In the genomic region with DNA sequence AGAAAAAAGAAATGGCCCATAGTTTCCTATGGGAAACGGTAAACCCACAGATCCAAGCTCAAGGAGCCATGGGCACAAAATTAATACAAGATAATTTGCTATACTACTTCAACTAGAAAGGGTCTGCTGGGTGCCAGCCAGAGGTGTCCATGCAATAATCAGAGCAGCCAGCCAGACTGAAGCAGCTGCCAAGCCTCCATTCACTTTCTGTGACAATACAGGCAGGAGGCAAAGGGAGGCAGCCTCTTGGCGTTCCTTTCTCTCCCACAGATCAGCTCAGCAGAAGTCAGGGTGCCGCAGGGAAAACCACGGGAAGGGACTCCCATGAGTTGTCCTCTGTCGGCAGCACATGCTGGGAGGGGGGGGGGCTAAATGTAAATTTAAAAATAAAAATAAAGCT, we compare ENCODE assay signal across 10 mouse cellular contexts. TPM values are rescaled to one million over a fixed set of nuclear protein-coding genes. Genes with fewer than 3 reads are reported as not detected.
DNase-seq lines count a peak whose midpoint lies in the region; ATAC-seq and TF ChIP-seq lines count a peak whose summit lies in the region.
"Had no signal": no experiment of that assay in that cellular context is flagged by ENCODE, and none has a peak within 500 bp of the region (broad histone marks: within the 10 kb centered on the region; RNA-seq: fewer than 3 reads in every experiment).

No protein-coding gene starts in this region.

- peak; percentile 49 for DNase-seq in hindbrain, embryonic 14.5 days (ENCODE audit: low spot score)
- DNase-seq in ovary, postnatal 36 days (ENCODE audit: low spot score): peak; percentile 38
- no peak for DNase-seq in ovary, adult 18-20 months (ENCODE audit: low spot score)
- DNase-seq in heart, postnatal 4 days: peak; percentile 78
- DNase-seq in thymus, adult 2 months: no peak
- DNase-seq in embryonic facial prominence, embryonic 10.5 days (ENCODE audit: low spot score): no peak
- DNase-seq: right cerebral cortex, postnatal 25 days had no signal

- WGBS in hindbrain, embryonic 14.5 days: 32% methylated on average over 5 of the region's 5 CpGs
- 48% methylated on average over 5 of the region's 5 CpGs for WGBS in hindbrain, embryonic 12.5 days
- WGBS in thymus, adult 2 months: 42% methylated on average over 5 of the region's 5 CpGs
- 72% methylated on average over 5 of the region's 5 CpGs for WGBS in embryonic facial prominence, embryonic 10.5 days

- no peak for TF ChIP-seq CTCF in thymus, adult 2 months (IDR thresholded peaks at IDR 0.05; ENCODE audit: borderline replicate concordance, control insufficient read depth, extremely low read depth, insufficient read depth, low read length, poor library complexity)

- ATAC-seq in hindbrain, embryonic 14.5 days (ENCODE audit: low FRiP score): peak; percentile 24; the same call in 1 of the 2 replicates
- no peak for ATAC-seq in hindbrain, embryonic 12.5 days (ENCODE audit: low FRiP score)
- no peak for ATAC-seq in CD4-positive, CD25-positive, alpha-beta regulatory T cell, adult 4 months

- H3K36me3 ChIP-seq in hindbrain, embryonic 14.5 days (replicated peaks; ENCODE audit: control insufficient read depth, insufficient read depth): no peaks in the 10 kb centered on the region
- H3K36me3 ChIP-seq in hindbrain, embryonic 12.5 days: no peaks in the 10 kb centered on the region
- H3K36me3 ChIP-seq in thymus, adult 2 months (ENCODE audit: control insufficient read depth, insufficient read depth, low read length): no peaks in the 10 kb centered on the region
- no peaks in the 10 kb centered on the region for H3K36me3 ChIP-seq in embryonic facial prominence, embryonic 10.5 days (replicated peaks)
- H3K36me3 ChIP-seq: limb, embryonic 10.5 days had no signal

- no peak overlapping the region for H3K27ac ChIP-seq in hindbrain, embryonic 14.5 days
- no peak overlapping the region for H3K27ac ChIP-seq in hindbrain, embryonic 12.5 days
- H3K27ac ChIP-seq in thymus, adult 2 months (ENCODE audit: control insufficient read depth, insufficient read depth, low read length): peak overlapping the region; percentile 97
- H3K27ac ChIP-seq in embryonic facial prominence, embryonic 10.5 days (replicated peaks): no peak overlapping the region
- H3K27ac ChIP-seq: limb, embryonic 10.5 days had no signal

- no peak overlapping the region for H3K4me3 ChIP-seq in hindbrain, embryonic 14.5 days (replicated peaks; ENCODE audit: low read length)
- H3K4me3 ChIP-seq in hindbrain, embryonic 12.5 days: no peak overlapping the region
- H3K4me3 ChIP-seq in thymus, adult 2 months (ENCODE audit: control insufficient read depth, insufficient read depth, low read length): peak overlapping the region; percentile 30
- H3K4me3 ChIP-seq in embryonic facial prominence, embryonic 10.5 days: no peak overlapping the region
- H3K4me3 ChIP-seq: limb, embryonic 10.5 days had no signal

- H3K9me3 ChIP-seq in hindbrain, embryonic 14.5 days (ENCODE audit: control insufficient read depth, low read length): no peaks in the 10 kb centered on the region
- H3K9me3 ChIP-seq in hindbrain, embryonic 12.5 days (replicated peaks): no peaks in the 10 kb centered on the region
- H3K9me3 ChIP-seq in embryonic facial prominence, embryonic 10.5 days: no peaks in the 10 kb centered on the region
- H3K9me3 ChIP-seq: limb, embryonic 10.5 days had no signal

- no peak for TF ChIP-seq POLR2A in thymus, adult 2 months (IDR thresholded peaks at IDR 0.05; ENCODE audit: control insufficient read depth, extremely low read depth, insufficient read depth, low read length, poor library complexity)

- H3K9ac ChIP-seq in hindbrain, embryonic 14.5 days: no peak overlapping the region
- H3K9ac ChIP-seq in hindbrain, embryonic 12.5 days: no peak overlapping the region

- no peak overlapping the region for H3K4me2 ChIP-seq in hindbrain, embryonic 14.5 days (replicated peaks)
- no peak overlapping the region for H3K4me2 ChIP-seq in hindbrain, embryonic 12.5 days (replicated peaks)

- H3K4me1 ChIP-seq in hindbrain, embryonic 14.5 days (replicated peaks; ENCODE audit: control insufficient read depth, insufficient read depth, low read length): peaks cover 8% of the 10 kb centered on the region; the same call in 1 of the 2 replicates
- H3K4me1 ChIP-seq in hindbrain, embryonic 12.5 days: no peaks in the 10 kb centered on the region
- peaks cover 47% of the 10 kb centered on the region for H3K4me1 ChIP-seq in thymus, adult 2 months (replicated peaks; ENCODE audit: control insufficient read depth, insufficient read depth, low read length)
- H3K4me1 ChIP-seq in embryonic facial prominence, embryonic 10.5 days: peaks cover 22% of the 10 kb centered on the region; the same call in 1 of the 2 replicates

- H3K27me3 ChIP-seq in hindbrain, embryonic 14.5 days (ENCODE audit: control insufficient read depth, insufficient read depth, low read length): no peaks in the 10 kb centered on the region
- no peaks in the 10 kb centered on the region for H3K27me3 ChIP-seq in hindbrain, embryonic 12.5 days
- no peaks in the 10 kb centered on the region for H3K27me3 ChIP-seq in thymus, adult 2 months (ENCODE audit: control insufficient read depth, insufficient read depth, low read length)
- H3K27me3 ChIP-seq in embryonic facial prominence, embryonic 10.5 days (replicated peaks; ENCODE audit: low read depth, poor library complexity, severe bottlenecking): no peaks in the 10 kb centered on the region

RNA-seq across cellular contexts. Expression of gene Ifnar1, which starts 26.1 kb away (rescaled TPM):
- polyA plus RNA-seq in hindbrain, embryonic 14.5 days (2014; fragmentation: Nextera tagmentation; extraction: Ambion mirVana): 47.1 and 48.8 TPM in 2 replicates
- polyA plus RNA-seq in hindbrain, embryonic 12.5 days (2016; fragmentation: Nextera tagmentation; extraction: Ambion mirVana): 60.7 and 65.4 TPM in 2 replicates
- total RNA-seq in heart, postnatal 4 days (2021): 10 to 100 TPM; 50.3 to 56.0 TPM
- polyA plus RNA-seq in thymus, adult 2 months (2012; rRNA removed): 47.0 and 49.1 TPM in 2 replicates
- 100 to 1,000 TPM in 1 of 2 experiments, 10 to 100 TPM in 1; 86.0 to 120 TPM for polyA plus RNA-seq in CD4-positive, CD25-positive, alpha-beta regulatory T cell, adult 4 months (2017; shearing (Covaris generic))
- 56.9 and 57.6 TPM in 2 replicates for polyA plus RNA-seq in embryonic facial prominence, embryonic 10.5 days (2016; fragmentation: Nextera tagmentation; extraction: Ambion mirVana)

RNA-seq across cellular contexts. Expression of gene Il10rb, which starts 53.0 kb away (rescaled TPM):
- 13.0 and 13.4 TPM in 2 replicates for polyA plus RNA-seq in hindbrain, embryonic 14.5 days (2014; fragmentation: Nextera tagmentation; extraction: Ambion mirVana)
- 8.5 and 10.1 TPM in 2 replicates for polyA plus RNA-seq in hindbrain, embryonic 12.5 days (2016; fragmentation: Nextera tagmentation; extraction: Ambion mirVana)
- 10 to 100 TPM; 66.2 to 67.4 TPM for total RNA-seq in heart, postnatal 4 days (2021)
- polyA plus RNA-seq in thymus, adult 2 months (2012; rRNA removed): 28.5 and 35.6 TPM in 2 replicates
- polyA plus RNA-seq in CD4-positive, CD25-positive, alpha-beta regulatory T cell, adult 4 months (2017; shearing (Covaris generic)): 100 to 1,000 TPM; 131 to 143 TPM
- 7.8 and 8.9 TPM in 2 replicates for polyA plus RNA-seq in embryonic facial prominence, embryonic 10.5 days (2016; fragmentation: Nextera tagmentation; extraction: Ambion mirVana)

Comparison
In these comparisons a context has a peak if more than half of its experiments do, and no peak if none do; other contexts are left out.
1. DNase-seq: peak in hindbrain, embryonic 14.5 days (single experiment), ovary, postnatal 36 days (single experiment) and heart, postnatal 4 days (single experiment); none in ovary, adult 18-20 months (single experiment), thymus, adult 2 months (single experiment) and embryonic facial prominence, embryonic 10.5 days (single experiment).